Mouse (Mus musculus) activated CD4-positive, CD25-positive, alpha-beta regulatory T cell, adult 4 months (primary cell): ENCODE results near the gene Rsph3a. TPM values are rescaled to one million over a fixed set of nuclear protein-coding genes. Genes with fewer than 3 reads are reported as not detected.

Experiments
- ATAC-seq: one replicate; pipeline ENCODE4 v1.8.0; 2017
- polyA plus RNA-seq, 2 experiments: library from polyadenylated mRNA; unstranded; fragments of 100-300 nt; shearing (Covaris generic); gene quantifications; one replicate each; pipeline ENCODE4 v1.2.1; 2017

The Rsph3a gene
- 10 to 100 TPM; 21.3 to 34.9 TPM for polyA plus RNA-seq

DNA sequence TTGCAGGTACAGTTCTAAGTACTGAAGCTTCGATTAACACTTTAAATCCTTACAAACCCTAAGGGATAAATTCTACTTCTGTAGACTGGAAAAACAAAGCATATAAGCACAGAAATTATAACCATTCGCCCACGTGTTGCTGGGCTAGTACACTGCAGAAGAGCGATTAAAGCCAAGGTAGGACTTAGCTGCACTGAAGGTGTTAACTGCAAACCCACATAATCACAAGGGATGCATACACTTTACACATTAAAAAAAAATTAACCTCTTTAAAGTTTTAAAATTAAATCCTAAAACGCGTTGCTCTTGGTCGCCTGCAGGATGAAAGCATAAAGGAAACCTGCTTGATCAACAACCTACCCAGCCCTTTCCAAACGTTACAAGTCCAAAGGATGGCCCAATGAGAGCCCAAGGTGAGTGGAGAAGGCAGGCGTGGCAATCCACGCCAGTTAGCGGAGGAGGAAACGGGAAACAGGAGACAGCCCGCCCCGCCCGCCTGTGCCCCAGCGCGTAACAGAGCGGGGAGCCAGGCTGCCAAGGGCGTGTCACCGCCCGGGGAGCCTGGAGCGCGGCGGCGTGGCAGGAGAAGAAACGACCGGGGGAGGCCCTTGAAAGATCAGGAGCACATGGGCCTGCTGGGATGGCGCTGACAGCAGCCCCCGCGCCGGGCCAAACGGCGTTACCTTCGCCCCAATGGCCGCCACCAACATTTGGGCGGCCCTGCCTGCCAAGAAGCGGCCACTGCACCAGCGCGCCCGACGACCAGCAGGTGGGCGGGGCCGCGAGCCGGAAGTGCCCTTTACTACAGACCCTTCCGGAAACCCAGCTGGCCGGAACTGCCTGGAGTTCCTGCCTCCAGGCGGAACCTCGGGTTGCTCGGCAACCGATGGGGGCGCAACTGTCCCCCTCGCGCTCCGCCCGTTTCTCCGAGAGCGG is at the start of gene Rsph3a:
Gene Rsph3a (plus strand): TSS at position 498 of the 936 bp plus-strand sequence.
- peak; percentile 63 for ATAC-seq

GRCm38 (mm10) chr17:7896047-7896635 is 49.3 kb upstream of the Rsph3a start:
- ATAC-seq: no peak

GRCm38 (mm10) chr17:7897120-7897519 is 48.3 kb upstream of the Rsph3a start:
- peak; percentile 12 for ATAC-seq

DNA sequence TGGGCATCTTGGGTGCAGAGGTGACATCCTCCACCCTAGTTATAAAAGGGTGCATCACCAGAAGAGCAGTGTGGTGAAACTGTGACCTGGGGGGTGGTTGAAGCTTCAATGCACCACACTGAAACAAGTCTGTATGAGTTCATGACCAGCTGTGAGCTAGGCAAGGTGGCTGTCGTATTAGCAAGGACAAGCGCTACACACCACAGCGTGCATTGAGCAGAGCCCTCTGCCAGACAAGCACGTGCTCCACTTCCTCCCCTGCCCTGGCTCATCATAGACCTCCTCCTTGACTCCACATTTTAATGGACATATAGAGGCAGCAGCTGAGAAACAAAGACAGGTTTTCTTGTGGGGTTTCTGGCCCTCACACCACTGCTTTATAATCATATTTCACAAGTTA is 47.7 kb upstream of the Rsph3a start:
- ATAC-seq: peak; percentile 24

DNA sequence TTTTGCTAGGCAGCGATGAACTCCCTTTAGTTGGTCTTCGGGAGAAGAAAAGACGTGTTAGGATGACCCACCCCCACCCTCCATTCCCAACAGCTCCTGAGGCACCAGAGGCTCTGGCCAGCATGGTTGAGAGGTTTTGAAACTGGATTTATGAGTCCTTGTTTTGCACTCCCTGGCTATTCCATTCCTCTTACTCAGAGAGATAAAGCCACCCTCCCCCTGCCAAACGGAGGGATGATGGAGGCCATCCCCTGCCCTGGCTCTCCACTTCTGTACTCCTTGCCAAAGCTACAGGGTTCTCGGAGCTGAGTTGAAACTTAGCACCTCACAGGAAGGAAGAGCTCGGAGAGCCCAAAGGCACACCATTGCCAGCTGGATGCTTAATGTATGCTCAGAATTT is 46.2 kb upstream of the Rsph3a start:
- no peak for ATAC-seq

- no peak for ATAC-seq
These were observed 45.5 kb upstream of the Rsph3a start for GRCm38 (mm10) chr17:7899961-7900360.

DNA sequence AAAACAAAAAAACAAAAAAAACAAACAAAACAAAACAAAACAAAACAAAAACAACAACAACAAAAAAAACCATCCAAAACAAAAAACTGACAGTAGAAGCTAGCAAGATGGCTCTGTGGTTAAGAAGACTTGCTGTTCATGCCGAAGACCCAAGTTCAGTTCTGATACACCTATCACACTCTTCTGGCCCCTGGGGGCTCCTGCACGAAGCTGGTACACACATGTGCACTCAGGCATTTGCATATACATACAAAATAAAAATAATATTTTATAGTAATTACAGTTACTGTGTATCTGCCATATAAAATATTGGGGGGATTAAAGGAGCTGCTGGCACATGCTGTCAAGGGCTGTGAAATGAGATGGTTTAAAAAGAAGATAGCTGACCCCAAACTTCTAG is 43.9 kb upstream of the Rsph3a start:
- ATAC-seq: no peak

GRCm38 (mm10) chr17:7902362-7902761 is 43.1 kb upstream of the Rsph3a start:
- ATAC-seq: peak; percentile 87

GRCm38 (mm10) chr17:7904992-7905391 is 40.4 kb upstream of the Rsph3a start:
- ATAC-seq: no peak

DNA sequence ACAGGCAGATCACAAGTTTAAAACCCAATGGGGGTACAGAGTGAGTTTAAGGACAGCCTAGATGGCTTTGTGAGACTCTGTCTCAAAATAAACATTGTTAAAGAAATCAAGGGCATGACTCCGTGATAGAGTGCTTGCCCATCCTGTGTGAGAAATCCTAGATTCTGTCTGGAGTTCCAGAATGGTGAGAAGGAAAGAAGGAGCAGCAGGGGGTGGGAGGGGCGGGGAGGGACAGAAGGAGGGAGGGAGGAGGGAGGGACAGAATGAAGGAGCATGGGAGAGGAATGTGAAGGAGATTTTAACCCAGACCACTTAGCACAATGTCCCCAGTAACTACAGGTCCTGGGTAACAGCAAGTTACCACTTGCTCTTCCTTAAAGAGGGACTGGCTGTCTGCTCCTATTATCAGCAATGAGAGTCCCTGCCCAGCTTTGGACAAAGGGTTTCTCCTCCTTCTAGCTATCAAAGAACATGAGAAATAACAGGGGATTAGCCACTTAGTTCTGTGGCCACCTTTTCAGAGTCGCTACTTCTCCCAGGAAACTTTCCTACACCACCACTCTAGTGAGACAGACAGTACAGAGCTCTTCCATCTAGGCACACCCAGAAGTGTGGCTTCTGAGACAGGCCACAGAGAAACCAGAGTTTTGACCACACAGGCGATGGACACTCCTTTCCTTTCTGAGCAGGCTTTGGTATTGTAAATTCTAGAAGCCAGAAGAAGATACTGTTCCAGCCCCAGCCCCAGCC is 39.3 kb upstream of the Rsph3a start:
- no peak for ATAC-seq

GRCm38 (mm10) chr17:7914596-7915227 is 30.7 kb upstream of the Rsph3a start:
- no peak for ATAC-seq

GRCm38 (mm10) chr17:7915791-7916190 is 29.6 kb upstream of the Rsph3a start:
- ATAC-seq: no peak

DNA sequence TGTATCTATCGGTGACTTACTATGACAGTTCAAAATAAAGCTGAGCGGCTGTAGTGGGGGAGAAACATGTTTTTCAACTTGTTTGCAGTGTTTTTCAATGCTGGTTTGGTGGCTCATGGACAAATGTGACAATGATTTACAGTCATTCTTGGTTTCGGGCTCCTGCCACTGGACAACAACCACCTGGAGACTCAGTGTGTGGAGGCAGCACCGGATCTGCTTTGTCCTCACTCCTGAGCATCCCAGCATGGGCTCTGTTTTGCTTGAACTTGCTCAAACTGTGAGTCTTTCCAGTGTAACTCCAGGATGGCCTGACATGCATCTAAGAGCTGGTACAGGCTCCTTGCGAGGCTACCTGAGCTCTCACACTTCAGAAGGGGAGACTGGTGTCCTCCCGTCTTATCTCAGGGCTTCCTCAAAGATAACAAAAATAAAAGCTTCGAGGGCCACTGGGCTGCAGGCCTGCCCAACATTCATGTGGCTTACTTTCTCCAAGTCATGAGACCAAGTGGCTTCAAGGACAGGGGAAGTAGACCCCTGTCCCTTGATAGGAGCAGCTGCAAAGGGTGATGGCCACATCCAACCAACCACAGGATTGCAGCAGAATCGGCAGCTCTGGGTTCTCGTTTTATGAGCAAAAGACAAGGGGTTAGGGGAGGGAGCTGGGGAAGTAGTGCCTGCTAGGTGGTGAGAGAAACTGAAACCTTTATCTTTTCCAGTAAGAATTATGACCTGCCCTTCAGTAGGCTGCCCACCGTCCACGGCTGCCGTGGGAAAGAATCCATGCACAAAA is 28.4 kb upstream of the Rsph3a start:
- ATAC-seq: no peak

GRCm38 (mm10) chr17:7918355-7918754 is 27.1 kb upstream of the Rsph3a start:
- no peak for ATAC-seq

DNA sequence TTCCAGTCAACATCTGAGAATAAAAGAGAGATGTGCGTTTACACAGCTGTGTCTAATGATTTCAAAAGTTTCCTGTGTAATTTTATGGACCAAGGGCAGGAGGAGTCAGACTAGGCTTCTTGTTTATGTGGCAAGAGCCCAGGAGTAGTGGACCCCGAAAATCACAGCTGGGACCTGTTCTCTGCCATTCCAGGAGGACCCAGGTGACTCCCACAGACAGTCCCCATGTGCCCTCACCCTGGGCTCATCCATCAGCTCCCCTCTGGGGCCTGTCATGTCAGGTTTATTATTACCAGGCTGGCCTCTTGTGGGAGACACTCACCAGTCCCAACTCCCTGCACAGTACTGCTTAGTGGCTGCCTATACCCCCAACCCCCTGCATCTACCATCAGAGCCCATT is 26.2 kb upstream of the Rsph3a start:
- no peak for ATAC-seq

DNA sequence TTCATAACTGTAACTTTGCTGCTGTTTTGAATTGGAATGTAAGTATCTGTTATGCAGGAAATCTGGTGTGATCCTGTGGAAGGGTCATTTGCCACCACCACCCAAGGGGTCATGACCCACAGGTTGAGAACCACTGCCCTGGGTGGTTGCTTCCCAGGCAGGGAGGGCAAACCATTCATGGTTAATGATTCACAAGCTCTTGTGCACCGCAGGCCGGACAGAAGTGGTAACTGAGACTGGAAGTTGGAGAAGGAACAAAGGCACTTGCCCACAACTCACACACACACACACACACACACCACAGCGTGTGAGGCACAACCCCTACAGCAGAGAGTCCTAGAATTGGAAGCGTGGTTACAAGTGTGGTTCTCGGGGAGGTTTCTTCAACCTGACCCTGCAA is 22.9 kb upstream of the Rsph3a start:
- ATAC-seq: no peak

- ATAC-seq: no peak
These were observed 21.2 kb upstream of the Rsph3a start for GRCm38 (mm10) chr17:7924185-7924725.

DNA sequence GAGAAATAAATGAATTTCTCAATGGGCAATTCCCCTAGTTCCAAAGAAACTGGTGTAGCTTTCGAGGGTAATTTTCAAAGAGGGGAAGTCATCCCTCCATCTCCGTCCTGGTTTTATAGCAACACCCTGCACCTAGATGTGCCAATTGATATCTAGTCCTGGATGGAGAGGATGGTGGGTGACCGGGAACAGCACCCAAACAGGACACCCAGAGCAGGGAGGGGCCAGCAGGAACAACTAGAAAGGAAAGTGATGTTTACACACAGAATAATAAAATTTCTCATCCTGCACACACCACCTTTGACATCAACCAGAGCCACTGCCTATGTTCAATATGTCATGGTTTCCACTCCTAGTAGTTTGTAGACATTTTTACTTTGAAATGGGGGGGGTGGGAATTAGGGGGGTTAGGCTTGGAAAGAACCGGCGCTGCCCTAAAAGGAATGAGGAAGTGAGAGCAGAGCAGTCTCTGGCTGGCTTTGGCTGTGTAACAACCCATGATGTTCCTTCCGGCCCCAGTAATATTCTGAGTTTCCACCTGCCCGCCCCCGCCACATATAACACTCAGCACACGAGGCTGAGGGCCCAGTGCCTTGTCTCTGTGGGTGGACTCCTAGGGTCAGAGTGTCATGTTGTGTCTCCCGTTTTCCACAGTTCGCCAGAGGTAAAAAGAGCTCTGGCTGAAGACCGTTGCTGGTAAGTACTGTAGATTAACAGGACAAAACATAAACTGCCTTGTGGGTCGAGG is 19.8 kb upstream of the Rsph3a start, which contains the start of gene Tagap:
Gene Tagap (plus strand): TSS at position 588 of the 748 bp plus-strand sequence.
- peak; percentile 75 for ATAC-seq

GRCm38 (mm10) chr17:7927582-7928535 is 17.6 kb upstream of the Rsph3a start:
- peak; percentile 62 for ATAC-seq

GRCm38 (mm10) chr17:7928662-7929061 is 16.8 kb upstream of the Rsph3a start:
- ATAC-seq: no peak
